Mouse (Mus musculus) limb, embryonic 10.5 days (tissue): ENCODE results near the gene Cfap57. TPM values are rescaled to one million over a fixed set of nuclear protein-coding genes. Genes with fewer than 3 reads are reported as not detected.

Experiments
- DNase-seq: peaks from one replicate; pipeline ENCODE4 v3.0.0-alpha.2; 2017; ENCODE audit warnings: low spot score
- H3K27ac ChIP-seq: fragments of 300-500 bp; sonication (generic); 2 replicates; pipeline ENCODE4 v1.5.1; 2016; ENCODE audit warnings: mild to moderate bottlenecking
- H3K27me3 ChIP-seq: fragments of 300-500 bp; sonication (generic); 2 replicates; pipeline ENCODE4 v1.6.1; 2016; ENCODE audit warnings: low read depth, mild to moderate bottlenecking; ENCODE audit not compliant: poor library complexity, severe bottlenecking
- H3K36me3 ChIP-seq: fragments of 300-500 bp; sonication (generic); 2 replicates; pipeline ENCODE4 v1.6.1; 2016; ENCODE audit warnings: mild to moderate bottlenecking, moderate library complexity
- H3K4me1 ChIP-seq: fragments of 300-500 bp; sonication (generic); 2 replicates; pipeline ENCODE4 v1.6.1; 2016
- H3K4me3 ChIP-seq: fragments of 300-500 bp; sonication (generic); 2 replicates; pipeline ENCODE4 v1.5.1; 2016; ENCODE audit warnings: mild to moderate bottlenecking, moderate library complexity
- H3K9me3 ChIP-seq: fragments of 300-500 bp; sonication (generic); replicated peaks from 2 replicates; pipeline ENCODE4 v1.6.1; 2016; ENCODE audit warnings: mild to moderate bottlenecking
- WGBS: fragments of 180-500 bp; shearing (Covaris S2); methylation state at CpG from one replicate; pipeline ENCODE4 v1.1.7; 2016; 5-methylcytosine and 5-hydroxymethylcytosine counted together
- polyA plus RNA-seq: library from polyadenylated mRNA; unstranded; fragments of >200 nt; fragmentation: Nextera tagmentation; extraction: Ambion mirVana; gene quantifications from 2 replicates; pipeline ENCODE4 v1.2.1, GENCODE M21; 2016

Gene Cfap57
- 0.36 and 0.64 TPM in 2 replicates for polyA plus RNA-seq

- Histone ChIP-seq H3K27ac (peak within 1 kb of the TSS; percentile 82), H3K4me1 (peaks cover 13% of the 10 kb centered on the region)
- WGBS: under 1% methylated on average over 41 of the region's 41 CpGs
These were observed at the start of gene Cfap57, which contains the start of gene Ebna1bp2 for GRCm38 (mm10) chr4:118620279-118620966. Cfap57 (minus strand) TSS chr4:118620777. Ebna1bp2 (plus strand) TSS chr4:118620799.

DNA sequence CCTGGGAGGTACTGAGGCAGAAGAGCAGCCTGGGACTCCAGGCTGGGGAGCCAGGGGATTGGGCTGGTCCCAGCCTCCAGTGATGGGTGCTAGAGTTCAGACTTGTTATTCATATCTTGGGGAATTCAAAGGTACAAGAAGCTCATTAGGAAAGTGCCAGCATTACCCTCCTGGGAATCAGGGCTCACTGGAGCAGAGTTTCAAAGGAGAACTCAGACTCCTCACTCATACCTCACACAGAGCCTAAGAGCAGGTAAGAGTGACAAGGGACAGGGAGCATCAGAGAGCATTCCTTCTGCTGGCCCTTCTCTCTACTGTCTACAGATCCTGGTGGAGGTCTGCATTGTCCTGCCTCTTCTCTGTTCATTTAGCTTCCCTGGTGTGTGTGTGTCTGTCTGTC is 38.1 kb upstream of the Cfap57 start, which contains the start of gene Olfr62:
Gene Olfr62, plus strand, starts transcription at position 301 of the 400 bp plus-strand sequence.
- Histone ChIP-seq H3K4me1 (no peaks in the 10 kb centered on the region), H3K27me3 (no peaks in the 10 kb centered on the region), H3K4me3 (no peak within 1 kb of the TSS), H3K9me3 (no peaks in the 10 kb centered on the region), H3K36me3 (no peaks in the 10 kb centered on the region), H3K27ac (no peak within 1 kb of the TSS)
- no peak for DNase-seq

More at GRCm38 (mm10) chr4:118620279-118620966, at the start of gene Cfap57, which contains the start of gene Ebna1bp2:
- Histone ChIP-seq H3K9me3 (no peaks in the 10 kb centered on the region), H3K36me3 (peaks cover 29% of the 10 kb centered on the region), H3K4me3 (peak within 1 kb of the TSS; percentile 89), H3K27me3 (no peaks in the 10 kb centered on the region)
- DNase-seq: peak; percentile 94

- WGBS: 13% methylated on average over 2 of the region's 2 CpGs
- no peak overlapping the region for H3K4me3 ChIP-seq
- DNase-seq: peak; percentile 75
- no peaks in the 10 kb centered on the region for H3K27me3 ChIP-seq
- no peaks in the 10 kb centered on the region for H3K36me3 ChIP-seq
- no peaks in the 10 kb centered on the region for H3K9me3 ChIP-seq
- H3K4me1 ChIP-seq: peaks cover 9% of the 10 kb centered on the region; the same call in 1 of the 2 replicates
- H3K27ac ChIP-seq: no peak overlapping the region
These were observed 24.7 kb upstream of the Cfap57 start for GRCm38 (mm10) chr4:118645234-118645633.

DNA sequence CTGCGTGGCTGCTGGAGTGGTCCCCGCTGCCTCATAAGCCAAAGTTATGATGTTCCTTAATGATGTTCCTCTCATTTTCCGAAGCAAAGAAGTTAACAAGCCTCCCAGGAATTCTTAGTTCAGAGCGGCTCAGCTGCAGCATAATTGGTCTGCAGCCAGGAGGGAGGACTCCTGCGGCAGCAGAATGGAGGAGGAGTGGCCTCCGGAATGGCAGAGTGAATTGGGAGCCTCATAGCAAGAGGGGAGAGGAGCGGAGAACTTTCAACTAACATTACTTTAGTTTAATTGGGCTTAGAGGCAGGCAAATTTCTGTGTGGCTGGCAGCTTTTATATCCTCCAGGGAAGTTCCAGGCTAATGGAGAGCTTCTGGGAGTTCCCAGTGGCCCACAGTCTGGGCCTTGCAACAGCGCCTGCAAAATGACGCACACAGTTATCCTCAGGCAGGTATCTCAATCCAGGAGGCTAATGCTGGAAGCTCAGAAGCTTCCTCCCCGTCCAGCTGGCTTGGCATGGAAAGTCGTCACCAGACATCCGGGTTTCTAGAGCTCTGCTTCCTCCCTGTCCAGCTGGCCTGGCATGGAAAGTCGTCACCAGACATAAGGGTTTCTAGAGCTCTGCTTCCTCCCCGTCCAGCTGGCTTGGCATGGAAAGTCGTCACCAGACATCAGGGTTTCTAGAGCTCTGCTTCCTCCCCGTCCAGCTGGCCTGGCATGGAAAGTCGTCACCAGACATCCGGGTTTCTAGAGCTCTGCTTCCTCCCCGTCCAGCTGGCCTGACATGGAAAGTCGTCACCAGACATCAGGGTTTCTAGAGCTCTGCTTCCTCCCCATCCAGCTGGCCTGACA is 22.0 kb upstream of the Cfap57 start:
- DNase-seq: no peak
- H3K27ac ChIP-seq: no peak overlapping the region

GRCm38 (mm10) chr4:118630261-118630660 is 9.7 kb upstream of the Cfap57 start:
- H3K4me1 ChIP-seq: no peaks in the 10 kb centered on the region
- no peak overlapping the region for H3K27ac ChIP-seq
- DNase-seq: no peak
- no peak overlapping the region for H3K4me3 ChIP-seq
- no peaks in the 10 kb centered on the region for H3K27me3 ChIP-seq
- no peaks in the 10 kb centered on the region for H3K9me3 ChIP-seq
- peaks cover 68% of the 10 kb centered on the region for H3K36me3 ChIP-seq
- WGBS: 98% methylated on average over 5 of the region's 5 CpGs

More for the DNA sequence above, 22.0 kb upstream of the Cfap57 start:
- no peak overlapping the region for H3K4me3 ChIP-seq
- H3K36me3 ChIP-seq: no peaks in the 10 kb centered on the region
- WGBS: 57% methylated on average over 20 of the region's 20 CpGs
- peaks cover 9% of the 10 kb centered on the region; the same call in 1 of the 2 replicates for H3K4me1 ChIP-seq
- no peaks in the 10 kb centered on the region for H3K27me3 ChIP-seq
- H3K9me3 ChIP-seq: no peaks in the 10 kb centered on the region

DNA sequence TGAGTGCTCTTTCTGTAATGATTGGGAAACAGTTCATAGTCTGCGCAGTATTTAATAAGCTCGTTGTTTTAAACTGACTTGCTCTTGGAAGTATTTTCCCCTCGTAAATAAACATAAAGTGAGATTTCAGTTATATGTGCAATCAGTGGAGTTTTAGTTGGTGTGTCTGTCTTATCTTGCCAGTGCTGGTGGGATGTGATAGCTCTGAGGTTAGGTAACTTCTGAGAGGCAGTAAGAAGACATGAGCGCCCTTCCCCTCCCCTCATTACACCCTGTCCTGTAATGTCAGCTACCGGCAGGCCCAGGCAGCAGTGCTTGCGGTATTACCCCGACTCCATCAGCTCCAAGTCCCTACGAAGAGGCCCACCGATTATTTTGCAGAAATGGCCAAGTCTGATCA is 1.2 kb upstream of the Cfap57 start:
- Histone ChIP-seq H3K27me3 (no peaks in the 10 kb centered on the region), H3K27ac (no peak overlapping the region), H3K4me1 (peaks cover 13% of the 10 kb centered on the region), H3K4me3 (peak overlapping the region; percentile 89), H3K36me3 (peaks cover 42% of the 10 kb centered on the region), H3K9me3 (no peaks in the 10 kb centered on the region)
- WGBS: 86% methylated on average over 9 of the region's 9 CpGs
- DNase-seq: no peak

- H3K4me3 ChIP-seq: peak overlapping the region; percentile 89
- H3K4me1 ChIP-seq: peaks cover 13% of the 10 kb centered on the region
- no peak for DNase-seq
- peak overlapping the region; percentile 82 for H3K27ac ChIP-seq
- WGBS: 1% methylated on average over 23 of the region's 23 CpGs
- no peaks in the 10 kb centered on the region for H3K9me3 ChIP-seq
- H3K36me3 ChIP-seq: peaks cover 34% of the 10 kb centered on the region
- H3K27me3 ChIP-seq: no peaks in the 10 kb centered on the region
These were observed 367 bp upstream of the Cfap57 start for GRCm38 (mm10) chr4:118620967-118621320.

DNA sequence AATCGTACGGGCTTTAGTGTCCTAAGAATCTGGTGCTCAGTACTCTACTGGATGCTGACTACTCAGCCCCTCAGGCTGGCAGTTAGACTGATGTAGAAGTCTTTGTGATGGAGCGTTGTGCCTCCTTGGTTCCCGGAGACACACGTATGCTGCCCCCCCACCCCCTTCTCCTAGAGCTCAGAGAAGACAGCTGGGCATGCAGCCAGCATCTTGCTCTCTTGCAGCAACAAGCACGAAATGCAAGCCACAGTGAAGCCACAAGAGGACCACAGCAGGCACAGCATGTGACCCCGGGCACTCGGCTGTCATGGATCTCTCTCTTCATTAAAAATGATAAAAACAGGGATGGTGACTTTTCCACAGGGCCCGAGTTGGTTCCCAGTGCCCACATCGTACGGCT is 5.2 kb downstream of the Cfap57 start:
- Histone ChIP-seq H3K27me3 (0 out of 2 replicates have a peak, but pooled peaks cover 4% of the 10 kb centered on the region), H3K4me3 (no peak overlapping the region), H3K36me3 (no peaks in the 10 kb centered on the region), H3K9me3 (no peaks in the 10 kb centered on the region), H3K27ac (no peak overlapping the region), H3K4me1 (0 out of 2 replicates have a peak, but pooled peaks cover 2% of the 10 kb centered on the region)
- 88% methylated on average over 11 of the region's 11 CpGs for WGBS
- no peak for DNase-seq

- no peak overlapping the region for H3K27ac ChIP-seq
- peak; percentile 49 for DNase-seq
- no peaks in the 10 kb centered on the region for H3K9me3 ChIP-seq
- WGBS: 25% methylated on average over 11 of the region's 11 CpGs
- 0 out of 2 replicates have a peak, but pooled peaks cover 6% of the 10 kb centered on the region for H3K27me3 ChIP-seq
- 0 out of 2 replicates have a peak, but pooled peaks cover 5% of the 10 kb centered on the region for H3K4me1 ChIP-seq
- no peak overlapping the region for H3K4me3 ChIP-seq
- H3K36me3 ChIP-seq: no peaks in the 10 kb centered on the region
These were observed 8.0 kb downstream of the Cfap57 start for GRCm38 (mm10) chr4:118612619-118613018.

- no peaks in the 10 kb centered on the region for H3K9me3 ChIP-seq
- 0 out of 2 replicates have a peak, but pooled peaks cover 6% of the 10 kb centered on the region for H3K27me3 ChIP-seq
- H3K36me3 ChIP-seq: no peaks in the 10 kb centered on the region
- H3K4me3 ChIP-seq: no peak overlapping the region
- H3K27ac ChIP-seq: no peak overlapping the region
- 0 out of 2 replicates have a peak, but pooled peaks cover 7% of the 10 kb centered on the region for H3K4me1 ChIP-seq
- WGBS: 87% methylated on average over 3 of the region's 3 CpGs
- DNase-seq: no peak
These were observed 10.7 kb downstream of the Cfap57 start for GRCm38 (mm10) chr4:118609836-118610235.

GRCm38 (mm10) chr4:118604065-118604464 is 16.5 kb downstream of the Cfap57 start:
- H3K4me3 ChIP-seq: no peak overlapping the region
- no peaks in the 10 kb centered on the region for H3K27me3 ChIP-seq
- 0 out of 2 replicates have a peak, but pooled peaks cover 2% of the 10 kb centered on the region for H3K4me1 ChIP-seq
- H3K27ac ChIP-seq: no peak overlapping the region
- H3K36me3 ChIP-seq: no peaks in the 10 kb centered on the region
- 39% methylated on average over 4 of the region's 4 CpGs for WGBS
- no peaks in the 10 kb centered on the region for H3K9me3 ChIP-seq
- no peak for DNase-seq

- H3K27ac ChIP-seq: no peak overlapping the region
- H3K36me3 ChIP-seq: no peaks in the 10 kb centered on the region
- H3K9me3 ChIP-seq: no peaks in the 10 kb centered on the region
- no peak for DNase-seq
- no peaks in the 10 kb centered on the region for H3K27me3 ChIP-seq
- peaks cover 17% of the 10 kb centered on the region for H3K4me1 ChIP-seq
- 9% methylated on average over 7 of the region's 7 CpGs for WGBS
- H3K4me3 ChIP-seq: no peak overlapping the region
These were observed 30.8 kb downstream of the Cfap57 start for GRCm38 (mm10) chr4:118589733-118590130.
